Mouse (Mus musculus) myocyte (in vitro differentiated cells): ENCODE measurements around the gene BC049715.

Experiments
- CEBPB ChIP-seq: IDR thresholded peaks from 2 replicates; pipeline ENCODE4 v1.6.1; 2011; ENCODE audit warnings: mild to moderate bottlenecking, moderate library complexity; ENCODE audit not compliant: poor library complexity, insufficient read depth, severe bottlenecking
- MAX ChIP-seq: IDR thresholded peaks from one replicate; pipeline ENCODE4 v1.6.1; 2011; ENCODE audit warnings: low read depth, mild to moderate bottlenecking, control low read depth
- POLR2A ChIP-seq: IDR thresholded peaks from one replicate; pipeline ENCODE4 v1.6.1; 2011; ENCODE audit warnings: low read depth, mild to moderate bottlenecking, control low read depth, moderate library complexity; ENCODE audit not compliant: insufficient read length
- POLR2AphosphoS2 ChIP-seq: IDR thresholded peaks from one replicate; pipeline ENCODE4 v1.6.1; 2011; ENCODE audit warnings: low read depth, control low read depth; ENCODE audit not compliant: insufficient read length
- REST ChIP-seq: IDR thresholded peaks from one replicate; pipeline ENCODE4 v1.6.1; 2011; ENCODE audit warnings: mild to moderate bottlenecking, control low read depth, moderate library complexity; ENCODE audit not compliant: insufficient read depth, insufficient read length
- TCF12 ChIP-seq: IDR thresholded peaks from one replicate; pipeline ENCODE4 v1.6.1; 2011; ENCODE audit warnings: mild to moderate bottlenecking, control low read depth; ENCODE audit not compliant: poor library complexity, insufficient read depth, severe bottlenecking
- USF1 ChIP-seq: IDR thresholded peaks from one replicate; pipeline ENCODE4 v1.6.1; 2011; ENCODE audit warnings: low read depth, mild to moderate bottlenecking, control low read depth, moderate library complexity

DNA sequence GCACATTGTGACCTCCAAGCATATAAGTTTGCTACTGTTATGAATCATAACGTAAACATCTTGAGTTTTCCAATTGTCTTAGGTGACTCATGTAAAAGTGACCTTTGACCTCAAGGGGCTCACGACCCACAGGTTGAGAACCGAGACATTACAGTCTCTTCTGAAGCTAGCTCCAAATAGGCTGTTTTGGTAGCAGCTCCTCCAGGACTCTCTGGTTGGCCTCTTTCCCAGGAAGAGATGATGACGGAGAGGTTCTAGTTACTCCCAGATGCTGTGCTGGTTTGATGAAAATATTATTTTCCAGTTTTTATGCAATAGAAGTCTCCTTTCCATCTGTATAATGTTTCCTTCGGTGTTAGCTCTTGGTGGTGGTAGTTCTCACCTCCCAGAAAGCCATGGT lies 41.5 kb downstream of the BC049715 start:
- TF ChIP-seq TCF12 (no peak), POLR2AphosphoS2 (no peak), POLR2A (no peak), USF1 (no peak), MAX (no peak), REST (no peak), CEBPB (no peak)
